Mouse (Mus musculus) brain, adult 2 months (tissue): Measurements from ENCODE around the gene Zcchc14.

ENCODE experiments used
- DNase-seq: peaks from one replicate; pipeline ENCODE4 v3.0.0; 2011; ENCODE audit warnings: low read depth, low spot score

Gene Zcchc14

DNA sequence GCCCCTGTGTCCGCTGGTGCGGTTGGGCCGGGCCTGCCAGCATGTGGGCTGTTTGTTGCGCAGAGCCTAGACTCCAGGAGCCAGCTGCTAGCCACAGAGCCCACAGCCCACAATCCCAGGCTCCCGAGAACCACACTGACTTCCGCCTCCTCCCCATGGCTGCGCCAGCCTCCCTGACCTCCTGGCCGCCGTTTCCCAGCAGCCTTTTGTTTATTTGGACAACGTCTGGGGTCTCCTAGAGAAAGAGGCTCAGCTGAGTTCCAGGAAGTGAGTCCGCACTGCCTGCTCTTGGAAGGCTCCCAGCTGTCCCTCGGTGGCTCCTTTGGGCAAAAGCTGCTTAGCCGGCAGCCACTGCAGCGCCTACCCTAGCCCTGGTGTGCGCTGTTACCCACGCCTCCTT, 12.6 kb upstream of the Zcchc14 start:
- DNase-seq, result no peak

GRCm38 (mm10) chr8:121663101-121663500, 10.4 kb upstream of the Zcchc14 start:
- no peak for DNase-seq

DNA sequence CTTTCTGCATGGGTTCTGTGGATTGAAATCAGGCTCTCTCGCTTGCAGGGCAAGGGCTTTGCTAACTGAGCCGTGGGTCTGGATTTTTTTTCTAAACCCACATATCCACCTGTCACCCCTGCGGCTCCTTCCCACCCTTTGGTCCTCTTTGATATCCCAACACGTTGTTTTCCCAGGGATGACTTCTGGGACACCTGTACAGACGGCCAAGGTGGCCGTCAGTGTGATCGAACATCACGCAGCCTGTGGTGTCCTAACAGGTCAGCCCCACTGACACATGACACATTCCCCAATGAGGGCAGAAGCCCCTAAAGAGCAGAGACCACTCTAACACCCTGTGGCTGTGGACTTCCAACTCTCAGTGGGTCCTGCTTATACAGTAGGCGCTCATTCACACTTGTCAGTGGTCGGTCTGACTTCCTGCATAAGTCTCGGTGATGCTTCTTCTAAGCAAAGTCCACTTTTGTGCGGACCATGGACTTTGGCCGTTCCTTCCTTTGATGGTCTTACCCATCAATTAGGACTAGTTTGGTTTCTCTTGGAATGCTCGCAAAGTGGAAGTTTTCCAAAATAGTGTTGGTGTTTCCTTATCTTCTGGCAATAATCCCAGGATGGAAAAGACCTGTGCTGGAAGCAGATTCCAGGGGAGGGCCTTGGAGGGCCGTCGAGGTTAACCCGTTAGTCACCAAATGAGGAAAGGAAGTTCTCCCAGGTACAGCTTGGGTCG, 9.1 kb upstream of the Zcchc14 start:
- no peak for DNase-seq

DNA sequence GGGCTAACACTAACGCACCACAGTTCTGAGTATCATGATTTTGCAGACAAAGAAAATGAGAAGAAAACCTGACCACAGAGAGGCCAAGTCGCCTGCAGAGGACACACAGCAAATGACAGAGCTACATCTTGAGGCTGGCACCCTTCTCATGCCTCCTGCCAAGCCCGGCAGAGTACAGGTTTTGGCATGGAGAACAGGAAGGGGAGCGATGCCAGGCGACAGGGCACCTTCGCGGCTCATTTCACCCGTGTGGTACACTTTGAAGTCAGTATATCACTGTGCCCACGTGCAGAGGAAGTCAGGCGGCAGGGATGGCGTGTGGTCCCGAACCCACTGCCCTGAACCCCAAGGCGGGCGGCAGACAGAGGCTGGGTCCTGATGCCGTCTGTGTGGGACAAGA, 7.9 kb upstream of the Zcchc14 start:
- DNase-seq, result no peak

- DNase-seq, result no peak
These were observed 2.3 kb upstream of the Zcchc14 start for GRCm38 (mm10) chr8:121654966-121655494.

DNA sequence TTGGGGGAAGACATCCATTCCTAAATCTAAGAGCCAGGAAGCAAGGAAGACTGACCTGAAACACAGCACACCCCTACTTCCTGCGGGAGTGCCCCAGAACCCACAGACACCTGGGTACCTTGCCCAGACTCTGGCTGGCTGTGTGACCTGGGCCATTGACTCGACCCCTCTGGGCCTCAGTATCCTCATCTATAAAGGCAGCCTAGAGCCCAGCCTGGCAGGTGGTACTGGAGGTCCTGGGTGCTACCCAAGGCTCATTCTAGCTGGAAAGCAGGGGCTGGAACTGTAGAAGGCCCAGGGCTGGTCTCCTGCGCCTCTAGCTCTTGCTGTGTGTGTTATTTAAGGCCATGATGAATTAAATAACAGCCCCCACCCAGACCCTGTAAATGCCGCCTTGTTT, 1.4 kb upstream of the Zcchc14 start:
- no peak for DNase-seq

DNA sequence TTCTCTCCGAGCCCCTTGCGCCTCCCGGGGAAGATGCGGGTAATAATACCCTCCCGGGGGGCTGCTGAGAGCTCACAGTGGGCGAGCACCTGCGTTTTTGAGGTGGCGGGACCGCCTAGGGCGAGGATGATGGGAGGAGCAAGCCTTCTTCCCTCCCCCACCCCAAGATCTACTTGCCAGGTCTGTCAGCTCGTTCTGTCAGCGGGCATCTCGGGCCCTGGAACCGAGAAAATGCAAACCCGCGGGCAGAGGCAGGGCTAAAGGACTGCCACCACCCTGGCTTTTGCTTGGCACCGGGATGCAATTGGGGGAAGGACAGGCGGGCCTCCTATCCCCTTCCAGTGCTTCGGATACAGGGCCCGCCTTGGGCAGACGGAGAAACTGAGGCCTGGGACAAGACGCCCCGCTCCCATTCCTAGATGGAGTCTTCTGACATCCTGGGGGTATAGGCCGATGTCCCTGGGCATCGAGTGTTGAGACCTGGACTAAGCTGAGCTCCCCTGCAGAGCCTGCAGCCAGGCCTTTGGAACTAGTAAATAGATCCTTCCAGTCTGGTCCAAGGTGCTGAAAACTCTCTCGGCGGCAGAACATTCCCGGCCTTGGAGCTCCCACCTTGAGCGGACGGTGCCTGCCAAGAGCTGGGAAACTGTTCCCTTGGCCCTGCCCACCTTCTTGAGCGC, 779 bp upstream of the Zcchc14 start:
- DNase-seq, result peak; percentile 87

GRCm38 (mm10) chr8:121651874-121652361, 783 bp downstream of the Zcchc14 start:
- peak; percentile 80 for DNase-seq

- no peak for DNase-seq
These were observed 1.3 kb downstream of the Zcchc14 start for GRCm38 (mm10) chr8:121651308-121651873.

GRCm38 (mm10) chr8:121650389-121651307, 2.1 kb downstream of the Zcchc14 start:
- no peak for DNase-seq

DNA sequence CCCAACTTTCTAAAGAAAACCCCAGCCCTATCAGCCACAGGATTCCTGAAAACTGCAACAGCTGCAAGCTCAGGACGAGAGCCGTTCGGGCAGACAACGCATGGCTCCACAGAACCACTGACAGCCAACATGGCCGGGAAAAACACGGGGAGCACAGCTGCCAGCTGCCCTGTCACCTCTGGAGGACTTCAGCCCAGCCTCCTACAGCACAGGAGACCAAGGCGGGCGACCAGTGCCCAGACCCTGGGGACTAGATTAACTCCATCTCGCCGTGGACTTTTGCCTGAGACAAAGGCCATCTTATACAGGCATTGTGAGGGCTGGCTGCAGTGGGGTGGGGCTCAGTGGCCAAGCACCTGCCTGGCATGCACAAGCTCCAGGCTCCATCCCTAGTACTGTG, 2.8 kb downstream of the Zcchc14 start:
- DNase-seq, result no peak

GRCm38 (mm10) chr8:121649423-121649822, 3.3 kb downstream of the Zcchc14 start:
- DNase-seq, result no peak

DNA sequence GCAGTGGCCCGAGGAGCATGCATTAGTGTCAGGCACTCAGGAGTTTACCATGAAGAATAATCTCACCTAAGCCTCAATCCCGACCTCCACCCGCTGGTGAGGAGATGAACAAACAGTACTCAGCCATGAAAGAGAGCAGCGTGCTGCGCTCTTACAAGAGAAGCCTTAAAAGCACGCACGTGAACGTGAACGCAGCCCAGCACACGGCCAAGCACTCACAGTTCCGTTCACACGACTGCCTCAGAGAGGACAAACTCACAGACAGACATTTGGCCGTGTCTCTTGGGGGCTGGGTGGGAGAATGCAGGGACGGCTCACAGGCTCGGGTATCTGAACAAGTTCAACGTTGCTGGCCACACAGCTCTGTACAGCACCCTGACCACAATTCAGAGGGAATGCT, 4.2 kb downstream of the Zcchc14 start:
- DNase-seq, result no peak

DNA sequence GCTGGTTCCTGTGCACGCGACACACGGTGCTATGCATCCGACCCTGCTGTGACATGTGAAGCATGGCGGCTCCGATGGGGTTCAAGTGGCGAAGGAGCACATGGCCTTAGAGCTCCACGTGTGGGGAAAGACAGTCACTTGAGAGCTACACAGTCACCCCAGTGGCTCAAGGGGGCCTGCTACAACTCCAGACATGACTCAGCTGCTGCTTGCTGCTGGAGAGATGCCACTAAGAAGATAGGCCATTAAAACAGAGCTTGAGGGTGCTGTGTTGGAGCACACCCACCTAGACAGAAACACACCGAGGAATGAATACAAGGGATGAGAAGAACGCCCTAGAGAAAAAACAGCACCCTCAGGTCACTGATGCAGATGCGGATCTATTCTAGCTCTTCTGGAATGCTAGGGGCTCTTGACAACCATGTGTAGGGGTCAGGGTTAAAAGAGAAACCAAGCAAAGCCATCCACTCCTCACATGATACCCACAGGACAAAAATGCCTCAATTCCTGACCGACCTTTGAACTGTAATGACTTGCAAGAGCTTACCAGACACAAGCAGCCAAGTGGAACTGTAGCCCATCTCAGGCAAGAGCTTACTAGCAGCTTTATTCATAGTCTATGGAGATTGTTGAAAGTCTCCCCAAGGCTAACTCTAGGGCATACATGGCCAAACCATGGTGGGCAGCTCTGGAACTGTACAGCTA, 5.0 kb downstream of the Zcchc14 start:
- DNase-seq, result no peak

GRCm38 (mm10) chr8:121643384-121643783, 9.3 kb downstream of the Zcchc14 start:
- no peak for DNase-seq

DNA sequence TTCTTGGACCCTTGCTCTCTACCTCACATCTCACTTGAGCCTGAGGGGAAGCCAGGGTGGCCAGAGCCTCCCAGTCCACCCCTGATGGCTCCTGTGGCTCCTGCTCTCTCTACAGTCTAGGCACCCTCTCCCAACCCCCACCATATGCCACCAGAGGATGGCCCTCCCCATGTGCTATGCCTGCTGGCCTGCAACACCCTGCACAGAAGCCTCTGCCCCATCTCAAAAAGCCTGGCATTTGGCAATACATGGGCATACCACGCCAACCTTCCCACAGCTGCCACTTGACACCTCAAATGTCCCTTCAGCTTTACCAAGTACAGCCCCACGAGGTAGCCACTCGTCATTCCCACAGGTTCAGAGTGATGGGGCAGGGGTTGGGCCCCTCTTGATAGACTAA, 9.9 kb downstream of the Zcchc14 start:
- no peak for DNase-seq

- DNase-seq, result peak; percentile 75
These were observed 16.5 kb downstream of the Zcchc14 start for GRCm38 (mm10) chr8:121636180-121636579.

DNA sequence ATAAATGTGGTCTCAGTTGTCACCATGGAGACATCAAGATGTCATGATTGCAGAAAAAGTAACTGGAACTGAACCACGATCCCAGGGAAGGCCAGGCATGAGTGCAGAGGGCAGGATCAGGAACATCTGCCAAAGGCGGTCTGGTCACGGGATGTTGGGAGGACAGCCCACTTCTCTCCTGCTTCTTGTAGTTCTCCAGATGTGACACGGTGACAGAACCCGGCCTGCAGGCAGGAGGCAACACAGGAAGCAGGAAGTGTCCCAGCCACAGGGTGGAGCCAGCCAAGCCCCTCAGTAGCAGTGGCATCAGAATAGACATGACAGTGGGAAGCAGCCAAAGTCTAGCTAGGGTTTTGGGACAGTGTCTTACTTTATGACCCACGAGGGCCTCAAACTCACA, 17.2 kb downstream of the Zcchc14 start:
- no peak for DNase-seq

GRCm38 (mm10) chr8:121632401-121632800, 20.3 kb downstream of the Zcchc14 start:
- peak; percentile 66 for DNase-seq

- DNase-seq, result no peak
These were observed 21.0 kb downstream of the Zcchc14 start for GRCm38 (mm10) chr8:121631645-121632071.

DNA sequence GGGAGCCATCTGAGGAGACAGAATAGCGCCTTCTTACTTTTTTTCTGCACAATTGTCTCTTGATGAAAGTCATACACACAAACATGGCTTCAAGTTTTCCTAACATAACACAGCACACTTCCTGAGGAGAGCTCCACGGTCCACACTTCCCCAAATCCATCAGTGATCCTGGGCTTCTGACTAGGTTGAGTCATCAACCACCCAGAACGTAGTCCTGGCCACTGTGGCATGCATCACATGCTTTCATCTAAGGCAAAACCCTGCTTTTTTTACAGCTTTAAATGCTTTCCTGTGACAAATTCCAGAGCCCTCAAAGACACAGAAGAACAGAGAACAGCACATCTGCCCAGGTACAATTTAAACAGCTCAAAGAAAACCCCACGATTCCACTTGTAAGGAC, 24.0 kb downstream of the Zcchc14 start:
- DNase-seq, result no peak
